Mouse (Mus musculus) forebrain, postnatal 0 days (tissue): ENCODE data around the gene Rpl3. TPM values are rescaled to one million over a fixed set of nuclear protein-coding genes. Genes with fewer than 3 reads are reported as not detected.

Experiments used
- ATAC-seq: fragments of 200-750 bp; cut with Nextera tagmentation; 2 replicates; pipeline ENCODE4 v1.8.0; 2017; ENCODE audit warnings: mild to moderate bottlenecking, moderate library complexity
- DNase-seq: peaks from one replicate; pipeline ENCODE4 v3.0.0-alpha.2; 2015
- H3K27ac ChIP-seq: fragments of 300-500 bp; sonication (generic); 2 replicates; pipeline ENCODE4 v1.5.1; 2014; ENCODE audit warnings: low read depth, mild to moderate bottlenecking, antibody characterized with exemption, low read length, moderate library complexity, mixed read lengths
- H3K27me3 ChIP-seq: fragments of 300-500 bp; sonication (generic); 2 replicates; pipeline ENCODE4 v1.6.1; 2014; ENCODE audit warnings: mild to moderate bottlenecking, low read length, mixed read lengths; ENCODE audit not compliant: insufficient read depth
- H3K36me3 ChIP-seq: fragments of 300-500 bp; sonication (generic); 2 replicates; pipeline ENCODE4 v1.6.1; 2014; ENCODE audit warnings: mild to moderate bottlenecking, moderate library complexity; ENCODE audit not compliant: insufficient read depth
- H3K4me1 ChIP-seq: fragments of 300-500 bp; sonication (generic); 2 replicates; pipeline ENCODE4 v1.6.1; 2014; ENCODE audit warnings: antibody characterized with exemption; ENCODE audit not compliant: insufficient read depth
- H3K4me2 ChIP-seq: fragments of 300-500 bp; sonication (generic); 2 replicates; pipeline ENCODE4 v1.6.1; 2014; ENCODE audit warnings: low read depth, mild to moderate bottlenecking, moderate library complexity
- H3K4me3 ChIP-seq: fragments of 300-500 bp; sonication (generic); 2 replicates; pipeline ENCODE4 v1.5.1; 2014; ENCODE audit warnings: low read depth, low read length, mixed read lengths
- H3K9ac ChIP-seq: fragments of 300-500 bp; sonication (generic); 2 replicates; pipeline ENCODE4 v1.6.1; 2014; ENCODE audit warnings: mild to moderate bottlenecking
- H3K9me3 ChIP-seq: fragments of 300-500 bp; sonication (generic); 2 replicates; pipeline ENCODE4 v1.6.1; 2016; ENCODE audit warnings: low read length
- CTCF ChIP-seq: sonication (generic); IDR thresholded peaks from 2 replicates; pipeline ENCODE4 v1.5.1; 2016; ENCODE audit warnings: antibody characterized with exemption, control low read depth, low read depth
- WGBS: fragments of 180-500 bp; shearing (Covaris S2); extraction: QIAGEN DNeasy Blood & Tissue Kit; methylation state at CpG from one replicate; pipeline ENCODE4 v1.1.7; 2014; 5-methylcytosine and 5-hydroxymethylcytosine counted together
- polyA plus RNA-seq: library from polyadenylated mRNA; unstranded; fragments of >200 nt; fragmentation: Nextera tagmentation; extraction: Ambion mirVana; gene quantifications from 2 replicates; pipeline ENCODE4 v1.2.1, GENCODE M21; 2015
- total RNA-seq: library from RNA; depleted of rRNA; stranded (reverse); fragments of >200 nt; gene quantifications from 2 replicates; pipeline ENCODE4 v1.2.3, GENCODE M21; 2014

Rpl3 gene
- total and polyA plus RNA-seq, 2 experiments from 2014 or later = 578 to 804 TPM

- Histone ChIP-seq H3K36me3 (no peaks in the 10 kb centered on the region), H3K4me2 (no peak overlapping the region), H3K9ac (no peak overlapping the region), H3K27me3 (no peaks in the 10 kb centered on the region), H3K9me3 (no peaks in the 10 kb centered on the region), H3K4me3 (no peak overlapping the region), H3K4me1 (peaks cover 12% of the 10 kb centered on the region), H3K27ac (no peak overlapping the region)
- TF ChIP-seq CTCF = no peak
- ATAC-seq (no peak), DNase-seq (no peak)
- WGBS = 34% methylated on average over 8 of the region's 8 CpGs
Observed at GRCm38 (mm10) chr15:80097999-80098461, 6.4 kb upstream of the Rpl3 start.

DNA sequence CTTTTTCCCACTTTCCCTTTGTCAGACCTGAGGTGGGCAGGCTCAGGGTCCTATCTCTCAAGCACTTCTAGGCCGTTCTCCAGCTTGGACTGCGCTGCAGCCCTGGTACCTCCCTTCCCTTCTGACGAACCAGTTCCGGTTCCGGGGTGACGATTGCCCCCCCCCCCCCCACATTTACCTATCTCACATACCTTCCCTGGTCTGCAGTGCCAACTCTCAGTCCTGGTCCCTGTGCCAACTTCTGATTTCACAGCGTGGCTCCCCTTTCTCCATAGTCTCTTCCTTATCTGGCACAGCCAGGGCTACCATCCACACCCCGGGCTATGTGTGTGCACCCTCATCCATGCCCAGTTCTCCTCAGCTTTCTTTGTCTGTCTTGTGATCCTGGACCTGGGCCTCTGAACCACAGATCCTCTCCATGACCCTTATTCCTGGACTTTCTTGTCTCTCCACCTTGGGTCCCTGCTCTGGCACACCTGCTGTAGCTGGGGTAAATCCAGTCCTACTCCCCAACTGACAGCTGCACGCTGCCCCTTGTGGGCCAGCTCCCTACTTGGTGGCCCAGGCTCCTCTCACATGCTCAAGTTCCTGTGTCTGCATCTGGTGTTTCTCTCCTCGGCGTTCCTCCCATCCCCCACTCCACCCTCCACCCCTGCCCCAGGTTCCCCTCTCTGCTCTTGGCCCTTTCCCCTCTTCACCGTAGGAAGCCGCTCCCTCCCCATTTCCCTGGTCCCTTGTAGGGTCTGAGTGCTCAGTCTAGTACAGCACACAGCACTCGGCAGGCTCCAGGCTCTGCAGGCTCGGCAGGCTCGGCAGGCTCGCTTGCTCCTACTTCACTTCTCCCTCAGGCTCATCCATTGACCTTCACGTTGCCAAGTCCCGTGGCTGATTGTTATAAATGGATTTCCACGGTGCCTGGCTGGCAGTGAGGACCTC lies 5.5 kb upstream of the Rpl3 start:
- H3K27me3 ChIP-seq = no peaks in the 10 kb centered on the region
- no peak overlapping the region for H3K27ac ChIP-seq
- H3K9me3 ChIP-seq = no peaks in the 10 kb centered on the region
- ATAC-seq (no peak), DNase-seq (no peak)
- 29% methylated on average over 19 of the region's 20 CpGs for WGBS
- no peak overlapping the region for H3K9ac ChIP-seq
- no peaks in the 10 kb centered on the region for H3K36me3 ChIP-seq
- no peak overlapping the region for H3K4me3 ChIP-seq
- H3K4me1 ChIP-seq = peaks cover 20% of the 10 kb centered on the region
- 0 out of 2 replicates have a peak overlapping the region, but pooled peaks have one; percentile 8 for H3K4me2 ChIP-seq
- TF ChIP-seq CTCF = no peak

DNA sequence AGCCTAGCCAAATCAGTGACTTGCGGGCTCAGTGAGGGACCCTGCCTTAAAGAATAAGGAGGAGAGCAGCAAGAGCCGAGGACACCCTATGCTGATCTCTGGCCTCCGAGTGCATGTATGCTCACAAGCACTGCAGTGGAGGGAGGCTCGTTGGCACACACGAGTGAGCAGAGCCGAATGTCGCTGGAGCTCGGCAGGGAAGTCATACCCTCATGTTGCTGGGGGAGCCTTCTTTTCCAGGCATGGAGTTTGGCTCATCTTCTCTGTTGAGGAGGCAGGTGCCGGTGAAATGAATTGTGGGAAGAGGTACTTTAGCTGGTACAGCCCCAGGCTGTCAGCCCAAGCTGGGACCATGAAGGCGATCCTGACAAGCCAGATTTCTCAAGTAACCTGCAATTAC lies 4.7 kb upstream of the Rpl3 start:
- ATAC-seq = no peak
- Histone ChIP-seq H3K9me3 (no peaks in the 10 kb centered on the region), H3K4me1 (peaks cover 17% of the 10 kb centered on the region), H3K4me2 (no peak overlapping the region), H3K36me3 (no peaks in the 10 kb centered on the region), H3K27me3 (no peaks in the 10 kb centered on the region), H3K9ac (no peak overlapping the region), H3K27ac (no peak overlapping the region), H3K4me3 (no peak overlapping the region)
- 68% methylated on average over 10 of the region's 10 CpGs for WGBS
- TF ChIP-seq CTCF = no peak
- DNase-seq = no peak

DNA sequence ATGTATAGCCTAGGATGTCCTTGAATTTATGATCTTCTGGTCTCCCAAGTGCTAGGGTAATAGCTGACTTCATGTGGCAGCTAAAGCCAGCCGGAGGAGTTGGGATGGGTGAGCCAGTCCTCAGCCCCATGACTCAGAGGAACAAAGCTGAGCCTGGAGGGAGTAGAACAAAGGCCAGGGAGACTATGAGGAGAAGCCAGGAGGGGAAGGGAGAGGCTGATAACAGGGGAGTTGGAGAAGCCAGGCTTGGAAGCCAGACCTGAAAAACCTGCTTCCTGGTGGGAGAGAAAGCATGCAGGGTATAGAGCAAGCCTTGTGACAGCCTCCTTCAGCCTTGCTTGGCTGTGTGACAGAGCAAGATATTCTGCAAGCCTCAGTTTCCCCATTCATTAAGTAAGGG lies 3.9 kb upstream of the Rpl3 start:
- DNase-seq (no peak), ATAC-seq (no peak)
- no peak overlapping the region for H3K27ac ChIP-seq
- 65% methylated on average over 1 of the region's 1 CpGs for WGBS
- no peaks in the 10 kb centered on the region for H3K27me3 ChIP-seq
- no peaks in the 10 kb centered on the region for H3K9me3 ChIP-seq
- H3K9ac ChIP-seq = no peak overlapping the region
- TF ChIP-seq CTCF = no peak
- no peak overlapping the region for H3K4me3 ChIP-seq
- peaks cover 16% of the 10 kb centered on the region for H3K4me1 ChIP-seq
- no peaks in the 10 kb centered on the region for H3K36me3 ChIP-seq
- H3K4me2 ChIP-seq = no peak overlapping the region

- no peak for ATAC-seq
Observed at GRCm38 (mm10) chr15:80094201-80094600, 2.5 kb upstream of the Rpl3 start.

DNA sequence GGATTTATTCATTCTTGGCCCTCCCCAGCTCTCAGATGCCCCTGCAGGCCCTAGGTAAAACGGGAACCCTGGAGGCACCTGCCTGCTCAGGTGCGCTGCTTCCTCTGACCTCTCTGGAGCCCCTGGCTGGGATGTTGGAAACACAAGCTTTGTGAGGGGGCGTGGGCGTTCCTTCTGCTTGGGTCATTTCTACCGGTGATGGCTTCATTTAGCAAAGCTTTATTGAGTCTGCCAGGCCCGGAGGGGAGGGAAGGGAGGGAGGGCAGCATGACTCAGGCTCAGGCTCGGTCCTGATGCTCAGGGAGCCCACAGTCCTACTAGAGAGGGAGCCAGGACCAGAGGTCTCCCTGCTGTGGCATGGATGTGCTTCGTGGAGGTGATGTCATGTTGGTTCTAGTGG lies 931 bp upstream of the Rpl3 start:
- 18% methylated on average over 8 of the region's 8 CpGs for WGBS
- DNase-seq (no peak), ATAC-seq (no peak)
- Histone ChIP-seq H3K27ac (no peak overlapping the region), H3K4me2 (peak overlapping the region; percentile 84), H3K9me3 (no peaks in the 10 kb centered on the region), H3K36me3 (no peaks in the 10 kb centered on the region), H3K4me3 (peak overlapping the region; percentile 88), H3K27me3 (no peaks in the 10 kb centered on the region), H3K4me1 (peaks cover 13% of the 10 kb centered on the region), H3K9ac (peak overlapping the region; percentile 92)
- no peak for TF ChIP-seq CTCF

More at GRCm38 (mm10) chr15:80094201-80094600, 2.5 kb upstream of the Rpl3 start:
- Histone ChIP-seq H3K27me3 (no peaks in the 10 kb centered on the region), H3K4me2 (no peak overlapping the region), H3K27ac (no peak overlapping the region), H3K4me1 (peaks cover 13% of the 10 kb centered on the region), H3K9ac (no peak overlapping the region), H3K9me3 (no peaks in the 10 kb centered on the region), H3K36me3 (no peaks in the 10 kb centered on the region), H3K4me3 (no peak overlapping the region)
- no peak for DNase-seq
- no peak for TF ChIP-seq CTCF
- WGBS = 91% methylated on average over 13 of the region's 13 CpGs

DNA sequence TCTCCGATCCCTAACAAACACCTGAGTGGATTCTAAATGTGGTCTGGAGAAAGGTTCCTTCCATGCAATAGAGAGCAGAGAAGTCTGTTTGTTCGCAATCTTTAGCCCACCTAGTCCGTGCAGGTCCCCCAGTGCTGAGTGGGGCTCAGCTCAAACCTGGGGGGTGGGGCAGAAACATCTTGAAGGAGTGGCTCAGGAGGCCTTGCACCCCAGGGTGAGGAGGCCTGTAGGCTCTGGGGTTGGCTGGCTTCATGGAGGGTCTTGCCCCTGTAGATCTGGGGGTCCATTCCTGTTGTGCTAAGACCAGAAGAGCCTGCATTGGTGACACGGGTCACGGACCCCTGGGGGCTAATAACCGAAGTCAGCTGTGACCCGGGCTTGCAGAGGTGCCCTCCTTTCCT lies 373 bp upstream of the Rpl3 start:
- Histone ChIP-seq H3K9me3 (no peaks in the 10 kb centered on the region), H3K4me2 (peak overlapping the region; percentile 84), H3K27me3 (no peaks in the 10 kb centered on the region), H3K4me1 (peaks cover 13% of the 10 kb centered on the region), H3K27ac (no peak overlapping the region), H3K9ac (peak overlapping the region; percentile 92), H3K36me3 (no peaks in the 10 kb centered on the region), H3K4me3 (peak overlapping the region; percentile 88)
- 22% methylated on average over 7 of the region's 7 CpGs for WGBS
- no peak for ATAC-seq
- TF ChIP-seq CTCF = no peak
- DNase-seq = no peak
